Mouse (Mus musculus) spleen, adult 2 months (tissue): Measurements from ENCODE around the gene Slc7a6os.

Source experiments
- CTCF ChIP-seq: fragments of 200-500 bp; IDR thresholded peaks from 2 replicates; pipeline ENCODE4 v1.5.1; 2011; ENCODE audit warnings: mild to moderate bottlenecking, inconsistent platforms; ENCODE audit not compliant: insufficient read depth, insufficient read length, insufficient replicate concordance; ENCODE audit errors: extremely low read depth
- POLR2A ChIP-seq: fragments of 200-500 bp; IDR thresholded peaks from 2 replicates; pipeline ENCODE4 v1.6.1; 2011; ENCODE audit warnings: low read depth, low read length, inconsistent platforms

DNA sequence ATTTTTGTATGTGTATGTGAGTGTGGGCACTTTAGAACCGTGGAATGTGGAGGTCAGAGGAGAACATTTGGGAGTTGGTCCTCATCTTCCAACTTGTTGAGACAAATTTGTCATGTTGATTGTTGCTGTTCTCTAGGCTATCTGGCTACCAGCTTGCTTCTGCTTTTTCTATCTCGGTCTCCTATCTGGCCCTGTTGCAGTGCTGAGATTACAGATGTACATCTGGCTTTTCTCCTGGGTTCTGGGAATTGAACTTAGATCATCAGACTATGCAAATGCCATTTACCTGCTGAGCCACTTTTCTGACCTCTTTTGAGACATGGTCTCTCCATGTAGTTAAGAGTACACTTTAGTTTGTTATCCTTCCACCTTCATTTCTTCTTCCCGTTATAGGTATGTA is 37.2 kb downstream of the Slc7a6os start:
- TF ChIP-seq CTCF (no peak), POLR2A (no peak)
